Mouse (Mus musculus): Measurements from ENCODE around the gene Tmem198. TPM values are rescaled to one million over a fixed set of nuclear protein-coding genes. Genes with fewer than 3 reads are reported as not detected.

Gene Tmem198
- total RNA-seq, 2 experiments from 2014 or later = not detected

DNA sequence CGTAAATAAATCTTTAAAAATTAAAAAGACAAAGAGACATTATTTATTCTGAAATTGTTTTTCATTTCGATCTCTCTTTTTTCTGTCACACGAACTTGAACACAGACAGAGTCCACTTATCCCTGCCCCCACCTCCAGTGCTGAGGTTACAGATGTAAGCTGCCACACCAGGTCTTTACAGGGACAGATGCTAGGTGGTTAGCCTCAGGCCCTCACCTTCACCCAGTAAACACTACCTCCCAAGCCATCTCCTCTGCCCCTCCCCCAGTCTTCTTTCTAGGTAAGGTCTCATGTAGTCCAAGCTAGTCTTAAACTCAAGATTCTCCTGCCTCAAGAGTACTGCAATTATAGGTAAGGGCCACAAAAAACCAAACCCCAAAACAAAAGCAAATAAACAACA, 33.2 kb downstream of the Tmem198 start:
- no peak for ATAC-seq (replicated peaks; ENCODE audit: poor library complexity)

DNA sequence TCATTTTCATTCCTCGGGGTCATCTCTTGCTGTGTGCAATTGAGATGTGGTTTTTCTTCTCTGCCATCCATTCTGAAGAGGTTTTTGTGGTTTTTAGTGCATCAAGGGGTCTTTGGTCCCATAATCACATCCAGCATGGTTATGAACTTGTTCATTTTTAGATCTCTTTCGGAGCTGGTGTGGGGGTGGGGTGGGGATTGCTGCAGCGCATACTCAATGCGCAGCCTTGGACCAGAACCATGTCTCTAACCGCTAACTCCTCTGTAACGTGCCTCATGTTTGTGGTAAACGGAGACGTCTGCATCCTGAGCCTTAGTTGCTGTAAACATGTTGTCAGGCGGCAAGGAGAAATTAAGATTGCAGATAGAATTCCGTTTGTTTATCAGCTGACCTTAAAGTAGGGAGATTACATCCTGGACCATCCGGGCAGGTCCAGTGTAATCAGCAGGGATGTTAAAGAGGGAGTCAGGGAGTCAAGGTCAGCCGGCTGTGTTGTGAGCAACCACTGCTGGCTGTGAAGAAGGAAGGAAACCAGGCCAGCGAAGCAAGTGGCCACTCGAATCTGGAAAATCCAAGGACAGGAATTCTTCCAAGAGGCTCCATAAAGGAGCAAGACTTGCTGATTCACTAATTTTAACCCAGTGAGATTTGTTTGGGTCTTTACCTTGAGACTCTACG, 37.5 kb downstream of the Tmem198 start:
- ATAC-seq (replicated peaks; ENCODE audit: poor library complexity) = no peak

DNA sequence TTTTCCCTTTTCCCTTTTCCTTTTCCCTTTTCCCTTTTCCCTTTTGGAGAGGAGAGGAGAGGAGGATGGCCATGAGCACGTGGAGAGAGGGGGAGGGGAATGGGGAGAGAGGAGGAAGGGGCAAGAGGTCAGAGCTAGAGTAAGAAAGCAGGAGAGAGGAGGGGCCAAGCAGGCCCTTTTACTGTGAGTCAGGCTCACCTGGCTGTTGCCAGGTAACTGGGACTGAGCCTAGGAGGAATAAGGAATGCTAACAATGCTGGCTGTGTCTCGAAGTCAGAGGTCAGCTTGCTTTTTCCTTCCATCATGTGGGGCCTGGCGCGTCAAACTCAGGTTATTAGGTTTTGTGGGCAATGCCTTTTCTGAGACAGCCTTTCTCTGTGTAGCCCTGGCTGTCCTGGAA, 38.7 kb downstream of the Tmem198 start:
- no peak for ATAC-seq (replicated peaks; ENCODE audit: poor library complexity)

DNA sequence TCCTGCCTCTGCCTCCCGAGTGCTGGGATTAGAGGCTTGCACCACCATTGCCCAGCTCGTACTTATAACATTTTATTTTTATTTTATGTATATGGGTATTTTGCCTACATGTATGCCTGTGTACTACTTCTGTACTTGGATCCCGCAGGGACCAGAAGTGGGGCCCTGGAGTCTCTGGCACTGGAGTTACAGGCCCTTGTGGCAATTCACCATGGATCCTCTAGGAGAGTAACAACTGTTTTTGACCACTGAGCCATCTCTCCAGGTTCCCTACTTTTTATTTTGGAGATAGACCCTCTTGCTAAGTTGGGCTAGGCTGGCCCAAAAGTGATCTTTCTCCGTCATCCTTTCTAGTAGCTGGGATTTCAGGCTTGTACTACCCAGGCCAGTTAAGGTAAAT, 39.1 kb downstream of the Tmem198 start:
- no peak for ATAC-seq (replicated peaks; ENCODE audit: poor library complexity)

DNA sequence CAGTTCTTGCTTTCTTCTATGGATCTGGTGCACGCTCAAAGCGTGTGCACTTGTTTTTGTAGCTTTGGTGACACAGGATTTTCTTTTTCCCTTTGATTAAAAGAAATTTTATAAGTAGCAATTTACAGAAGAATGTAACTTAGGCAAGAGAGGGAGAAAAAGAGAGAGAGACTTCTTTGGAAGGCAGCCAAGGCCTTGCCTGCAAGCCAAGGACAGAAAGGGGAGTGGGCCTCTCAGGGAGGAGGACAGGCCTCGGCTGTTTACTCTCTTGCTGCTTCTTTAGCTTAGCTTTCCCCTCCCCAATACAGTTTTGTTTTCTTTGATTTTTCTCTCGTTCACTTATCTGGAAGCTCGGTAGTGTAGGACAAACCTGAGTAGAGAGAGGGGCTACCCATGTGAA, 40.2 kb downstream of the Tmem198 start:
- no peak for ATAC-seq (replicated peaks; ENCODE audit: poor library complexity)

DNA sequence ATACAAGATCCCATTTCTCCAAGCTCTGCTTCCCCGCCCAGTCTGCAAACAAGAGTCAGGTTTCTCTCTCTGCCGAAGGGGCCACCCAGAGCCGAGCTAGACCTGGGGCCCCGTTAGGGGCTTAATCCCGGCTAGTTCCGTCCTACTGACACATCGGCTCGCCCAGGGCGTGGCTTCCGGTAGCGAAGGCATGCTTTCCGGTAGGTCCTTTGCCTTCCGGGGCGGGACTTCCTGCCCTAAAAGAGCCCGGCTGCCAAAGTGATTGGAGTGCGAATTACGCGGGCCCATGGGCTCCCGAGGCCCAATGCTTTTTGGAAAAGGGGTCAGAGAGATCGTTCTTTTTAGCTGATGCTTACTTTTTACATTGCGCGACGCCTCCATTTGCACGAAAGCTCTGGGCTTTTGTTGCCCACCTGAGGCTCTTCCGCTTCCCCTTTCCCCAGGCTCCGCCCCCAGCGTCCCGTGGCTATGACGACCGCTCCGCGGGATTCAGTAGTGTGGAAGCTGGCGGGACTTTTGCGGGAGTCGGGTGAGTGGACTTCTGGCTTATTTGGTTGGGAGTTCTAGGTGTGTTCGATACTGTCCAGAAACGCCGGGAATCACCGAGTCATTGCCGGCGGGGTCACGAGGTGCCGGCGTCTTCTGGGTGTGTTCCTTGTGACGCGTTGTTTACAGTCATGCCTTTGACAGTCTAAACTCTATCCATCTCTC, 42.1 kb downstream of the Tmem198 start, which contains the start of gene Stk11ip:
Gene Stk11ip (plus strand): TSS at position 209 of the 711 bp plus-strand sequence.
- ATAC-seq (replicated peaks; ENCODE audit: poor library complexity) = peak; percentile 97

DNA sequence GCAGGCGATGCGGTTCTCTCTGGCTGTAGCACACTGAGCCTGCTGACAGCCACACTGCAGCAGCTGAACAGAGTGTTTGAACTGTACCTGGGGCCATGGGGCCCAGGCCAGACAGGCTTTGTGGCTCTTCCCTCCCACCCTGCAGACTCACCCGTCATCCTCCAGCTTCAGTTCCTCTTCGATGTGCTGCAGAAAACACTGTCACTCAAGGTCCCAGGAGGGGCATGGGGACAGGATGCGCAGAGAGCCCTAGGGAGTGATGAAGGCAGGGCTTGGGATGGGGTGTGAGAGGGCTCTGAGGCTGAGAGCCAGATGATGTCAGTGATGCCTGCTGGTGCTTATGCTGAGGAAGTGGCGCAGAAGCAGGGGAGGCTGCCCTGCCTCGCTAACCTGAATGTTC, 45.3 kb downstream of the Tmem198 start:
- ATAC-seq (replicated peaks; ENCODE audit: poor library complexity) = no peak

DNA sequence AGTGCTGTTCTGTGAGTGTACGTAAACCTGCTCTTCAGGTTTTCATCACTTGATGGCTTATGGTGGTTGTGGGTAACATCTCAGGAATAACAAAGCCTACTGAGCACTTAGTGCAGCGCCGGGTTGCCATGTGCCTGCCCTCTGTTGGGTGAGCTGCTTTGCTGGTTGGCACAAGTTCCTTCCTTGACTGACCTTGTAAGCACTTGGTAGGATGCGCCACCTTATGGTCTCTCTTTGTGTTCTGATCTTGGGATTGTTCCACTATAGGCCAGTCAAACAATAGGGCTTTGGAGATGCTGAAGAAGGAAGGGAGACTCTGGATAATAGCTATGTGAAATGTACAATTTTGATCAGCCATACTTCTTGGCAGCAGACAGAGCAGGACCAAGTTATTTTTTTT, 51.2 kb downstream of the Tmem198 start:
- no peak for ATAC-seq (replicated peaks; ENCODE audit: poor library complexity)

DNA sequence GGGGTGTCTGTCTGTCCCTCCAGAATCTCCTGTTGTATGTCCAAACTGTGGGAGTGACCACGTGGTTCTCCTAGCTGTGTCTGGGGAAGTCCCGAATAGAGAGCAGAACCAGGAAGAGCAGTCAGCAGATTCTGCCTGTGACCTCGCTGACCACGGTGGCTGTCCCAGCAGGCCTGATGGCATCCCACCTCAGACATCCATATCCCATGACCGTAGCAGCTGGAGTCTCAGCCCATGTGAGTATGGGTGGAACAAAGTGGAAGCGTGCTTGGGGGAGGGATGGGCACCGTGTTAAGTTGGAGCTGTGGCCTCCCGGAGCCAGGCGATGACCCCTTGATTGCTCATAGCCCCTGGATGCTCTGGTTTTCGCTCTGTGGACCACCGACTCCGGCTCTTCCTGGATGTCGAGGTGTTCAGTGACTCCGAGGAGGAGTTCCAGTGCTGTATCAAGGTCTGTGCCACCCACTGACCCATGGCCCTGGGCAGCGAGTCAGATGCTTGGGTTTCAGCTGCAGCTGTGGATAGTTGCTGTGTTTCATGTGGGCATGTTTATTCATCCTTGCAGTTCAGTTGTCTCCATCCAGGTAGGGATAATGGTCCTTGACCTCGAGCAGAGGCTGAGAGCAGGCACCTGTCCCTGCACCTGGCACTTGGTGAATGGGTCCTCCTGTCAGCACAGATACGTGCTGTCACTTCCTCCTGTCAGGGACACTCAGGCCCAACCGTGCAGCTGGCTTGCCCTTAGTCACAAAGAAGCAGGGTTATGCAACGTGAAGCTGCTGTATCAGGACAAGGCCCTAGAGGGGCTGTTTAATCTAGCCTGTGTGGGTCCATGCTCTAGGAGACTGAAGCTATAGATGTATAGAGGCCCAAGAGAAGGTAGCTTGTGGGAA, 53.2 kb downstream of the Tmem198 start:
- no peak for ATAC-seq (replicated peaks; ENCODE audit: poor library complexity)

DNA sequence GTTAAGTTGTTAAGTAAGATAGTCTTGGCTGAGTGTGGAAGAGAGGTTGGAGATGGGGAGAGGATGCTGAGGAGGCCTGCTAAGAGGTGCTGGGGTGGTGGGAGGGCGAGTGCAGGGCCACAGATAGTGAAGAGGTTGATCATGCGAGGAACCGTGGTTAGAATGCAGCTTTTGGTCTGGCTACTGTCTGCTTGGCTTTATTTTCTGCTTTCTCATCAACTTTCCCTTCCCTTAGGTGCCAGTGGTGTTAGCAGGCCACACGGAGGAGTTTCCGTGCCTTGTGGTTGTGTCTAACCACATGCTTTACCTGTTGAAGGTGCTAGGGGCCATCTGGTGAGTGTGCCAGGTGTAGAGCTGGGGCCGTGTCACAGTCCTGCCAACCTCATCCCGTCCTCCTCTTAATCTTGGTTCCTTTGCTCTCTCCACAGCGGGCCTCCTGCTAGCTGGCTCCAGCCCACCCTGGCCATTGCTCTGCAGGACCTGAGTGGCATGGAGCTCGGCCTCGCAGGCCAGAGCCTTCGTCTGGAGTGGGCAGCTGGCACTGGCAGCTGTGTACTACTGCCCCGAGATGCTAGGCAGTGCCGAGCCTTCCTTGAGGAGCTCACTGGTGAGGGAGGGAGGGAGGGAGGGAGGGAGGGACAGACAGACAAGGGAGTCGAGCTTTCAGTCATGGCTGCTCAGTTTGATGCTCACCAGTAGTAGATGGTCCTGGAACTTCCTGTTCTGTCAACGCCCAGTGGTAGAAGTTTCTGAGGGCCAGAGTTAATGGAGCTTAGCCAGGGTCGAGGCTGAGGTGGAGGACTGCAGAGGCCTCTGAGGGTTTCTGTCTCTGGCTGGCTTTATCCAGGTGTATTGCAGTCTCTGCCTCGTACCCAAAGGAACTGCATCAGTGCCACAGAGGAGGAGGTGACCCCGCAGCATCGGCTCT, 54.3 kb downstream of the Tmem198 start:
- no peak for ATAC-seq (replicated peaks; ENCODE audit: poor library complexity)

Other genes starting within 250 kb of the Tmem198 start
- 0.56 and 1.2 TPM in 2 replicates for gene A630095N17Rik, start 247.4 kb upstream of the Tmem198 start, total RNA-seq (2015)
- 1.2 TPM in 1 of 2 replicates, not detected in the other for gene A630095N17Rik, start 247.4 kb upstream of the Tmem198 start, total RNA-seq (2017)
- 1.3 and 1.8 TPM in 2 replicates for gene Dnajb2, start 243.1 kb upstream of the Tmem198 start, total RNA-seq (2015)
- gene Dnajb2, start 243.1 kb upstream of the Tmem198 start, total RNA-seq (2017) = 1.9 and 6.4 TPM in 2 replicates
- 0.12 and 0.15 TPM in 2 replicates for gene Ptprn, start 215.0 kb upstream of the Tmem198 start, total RNA-seq (2015)
- 0.10 TPM in 1 of 2 replicates, not detected in the other for gene Ptprn, start 215.0 kb upstream of the Tmem198 start, total RNA-seq (2017)
- gene Resp18, start 201.1 kb upstream of the Tmem198 start, total RNA-seq (2015) = not detected in 2 replicates
- gene Resp18, start 201.1 kb upstream of the Tmem198 start, total RNA-seq (2017) = not detected in 2 replicates
- gene Dnpep, start 161.5 kb upstream of the Tmem198 start, total RNA-seq (2015) = 31.3 and 39.7 TPM in 2 replicates
- 36.4 and 41.7 TPM in 2 replicates for gene Dnpep, start 161.5 kb upstream of the Tmem198 start, total RNA-seq (2017)
- not detected in 2 replicates for gene Des, start 119.2 kb upstream of the Tmem198 start, total RNA-seq (2015)
- not detected in 2 replicates for gene Des, start 119.2 kb upstream of the Tmem198 start, total RNA-seq (2017)
- gene Speg, start 104.2 kb upstream of the Tmem198 start, total RNA-seq (2015) = not detected in 2 replicates
- not detected in 2 replicates for gene Speg, start 104.2 kb upstream of the Tmem198 start, total RNA-seq (2017)
- gene Gmppa, start 43.6 kb upstream of the Tmem198 start, total RNA-seq (2015) = 65.8 and 74.1 TPM in 2 replicates
- gene Gmppa, start 43.6 kb upstream of the Tmem198 start, total RNA-seq (2017) = 87.0 and 98.6 TPM in 2 replicates
- gene Asic4, start 29.1 kb upstream of the Tmem198 start, total RNA-seq (2015) = not detected in 2 replicates
- not detected in 2 replicates for gene Asic4, start 29.1 kb upstream of the Tmem198 start, total RNA-seq (2017)
- gene Chpf, start 225 bp upstream of the Tmem198 start, total RNA-seq (2015) = 0.27 and 0.83 TPM in 2 replicates
- 0.57 and 2.0 TPM in 2 replicates for gene Chpf, start 225 bp upstream of the Tmem198 start, total RNA-seq (2017)
- 1.0 TPM in 1 of 2 replicates, not detected in the other for gene Obsl1, start 26.9 kb downstream of the Tmem198 start, total RNA-seq (2015)
- gene Obsl1, start 26.9 kb downstream of the Tmem198 start, total RNA-seq (2017) = 0.30 TPM in 1 of 2 replicates, not detected in the other
- not detected in 2 replicates for gene Inha, start 27.5 kb downstream of the Tmem198 start, total RNA-seq (2015)
- gene Inha, start 27.5 kb downstream of the Tmem198 start, total RNA-seq (2017) = not detected in 2 replicates
- gene Stk11ip, start 42.0 kb downstream of the Tmem198 start, total RNA-seq (2015) = 7.9 and 9.6 TPM in 2 replicates
- 11.3 and 24.0 TPM in 2 replicates for gene Stk11ip, start 42.0 kb downstream of the Tmem198 start, total RNA-seq (2017)
- gene Slc4a3, start 66.7 kb downstream of the Tmem198 start, total RNA-seq (2015) = 0.05 TPM in 1 of 2 replicates, not detected in the other
- gene Slc4a3, start 66.7 kb downstream of the Tmem198 start, total RNA-seq (2017) = 0.03 and 0.04 TPM in 2 replicates